8 mouse cellular contexts compared by ENCODE assay signal in the genomic region with DNA sequence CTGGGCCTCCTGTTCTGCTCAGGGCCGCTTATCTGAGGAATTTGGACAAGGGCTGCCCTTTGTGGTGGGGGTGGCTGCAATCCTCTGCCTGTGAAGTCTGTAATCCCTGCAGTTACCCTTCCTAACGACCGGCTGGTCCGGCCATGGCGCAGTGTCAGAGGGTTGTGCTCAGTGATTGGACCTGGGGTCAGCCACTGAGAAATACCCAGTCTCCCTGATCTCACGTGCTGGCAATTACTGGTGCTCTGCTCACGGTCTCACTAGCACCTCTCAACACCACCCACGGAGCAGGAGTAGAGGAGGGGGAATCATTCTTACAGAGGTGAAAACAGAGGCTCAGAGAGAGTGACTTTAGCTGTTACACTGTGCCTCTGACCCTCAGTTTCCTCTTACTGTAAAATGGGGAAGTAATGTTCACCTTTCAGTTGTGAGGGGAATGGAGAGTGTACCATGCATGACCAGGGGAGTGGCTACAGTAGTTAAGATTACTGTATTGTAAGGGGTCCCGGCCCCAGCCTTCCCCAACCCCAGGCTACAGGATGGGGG. TPM values are rescaled to one million over a fixed set of nuclear protein-coding genes. Genes with fewer than 3 reads are reported as not detected.
DNase-seq lines count a peak whose midpoint lies in the region; ATAC-seq and TF ChIP-seq lines count a peak whose summit lies in the region.

No protein-coding gene starts in this region.

- no peak for TF ChIP-seq CTCF in layer of hippocampus, adult 2 months (conservative IDR thresholded peaks at IDR 0.05)

- H3K36me3 ChIP-seq in embryonic facial prominence, embryonic 13.5 days: no peaks in the 10 kb centered on the region
- no peaks in the 10 kb centered on the region for H3K36me3 ChIP-seq in liver, embryonic 16.5 days (ENCODE audit: control insufficient read depth, insufficient read depth)

- H3K4me2 ChIP-seq in embryonic facial prominence, embryonic 13.5 days: peak overlapping the region; percentile 90
- H3K4me2 ChIP-seq in liver, embryonic 16.5 days (ENCODE audit: low read depth, low read length): peak overlapping the region; percentile 99

- no peaks in the 10 kb centered on the region for H3K9me3 ChIP-seq in embryonic facial prominence, embryonic 13.5 days
- H3K9me3 ChIP-seq in liver, embryonic 16.5 days (replicated peaks; ENCODE audit: control insufficient read depth, low read length): no peaks in the 10 kb centered on the region

- no peak for DNase-seq in layer of hippocampus, adult 2 months (ENCODE audit: low spot score in 2 of 2)
- no peak for DNase-seq in layer of hippocampus, adult 9-11 months
- peak; percentile 35 for DNase-seq in induced T-regulatory cell, adult 2 months (ENCODE audit: low read depth)
- peak; percentile 63 for DNase-seq in retina, postnatal 1 day
- no peak for DNase-seq in ovary, adult 18-20 months (ENCODE audit: low spot score)
- DNase-seq in layer of hippocampus, postnatal 25 days (ENCODE audit: extremely low spot score in 1 of 2, low spot score in 1 of 2): no peak

- H3K27ac ChIP-seq in layer of hippocampus, adult 2 months: peak overlapping the region; percentile 93
- H3K27ac ChIP-seq in embryonic facial prominence, embryonic 13.5 days: peak overlapping the region; percentile 98
- H3K27ac ChIP-seq in liver, embryonic 16.5 days (ENCODE audit: low read length): peak overlapping the region; percentile 74

- ATAC-seq in embryonic facial prominence, embryonic 13.5 days (ENCODE audit: insufficient number of reproducible peaks, insufficient read depth, low FRiP score, low TSS enrichment, low read depth): no peak
- no peak for ATAC-seq in liver, embryonic 16.5 days (ENCODE audit: low read depth)

- H3K27me3 ChIP-seq in embryonic facial prominence, embryonic 13.5 days: no peaks in the 10 kb centered on the region
- peaks cover 42% of the 10 kb centered on the region for H3K27me3 ChIP-seq in liver, embryonic 16.5 days (ENCODE audit: control insufficient read depth, insufficient read depth, low read depth, low read length)

- peaks cover 77% of the 10 kb centered on the region for H3K4me1 ChIP-seq in embryonic facial prominence, embryonic 13.5 days
- H3K4me1 ChIP-seq in liver, embryonic 16.5 days (ENCODE audit: control insufficient read depth, low read depth, low read length): peaks cover 29% of the 10 kb centered on the region

- H3K9ac ChIP-seq in embryonic facial prominence, embryonic 13.5 days: peak overlapping the region; percentile 94
- H3K9ac ChIP-seq in liver, embryonic 16.5 days (ENCODE audit: low read depth, low read length): peak overlapping the region; percentile 17; the same call in 1 of the 2 replicates

- WGBS in embryonic facial prominence, embryonic 13.5 days: 9% methylated on average over 9 of the region's 9 CpGs
- WGBS in liver, embryonic 16.5 days (ENCODE audit: insufficient replicate concordance): 9% methylated on average over 9 of the region's 9 CpGs

- H3K4me3 ChIP-seq in layer of hippocampus, adult 2 months: peak overlapping the region; percentile 98
- peak overlapping the region; percentile 92 for H3K4me3 ChIP-seq in embryonic facial prominence, embryonic 13.5 days
- H3K4me3 ChIP-seq in liver, embryonic 16.5 days (ENCODE audit: low read depth, low read length): peak overlapping the region; percentile 77

RNA-seq across cellular contexts. Expression of a gene that starts 2.3 kb away (rescaled TPM):
- total RNA-seq in layer of hippocampus, adult 2 months (2021): 10 to 100 TPM; 77.1 TPM
- 12.3 and 15.5 TPM in 2 replicates for polyA plus RNA-seq in embryonic facial prominence, embryonic 13.5 days (2015; fragmentation: Nextera tagmentation; extraction: Ambion mirVana)
- polyA plus RNA-seq in liver, embryonic 16.5 days (2015; fragmentation: Nextera tagmentation; extraction: Ambion mirVana): 1.6 TPM in 2 replicates
- total RNA-seq in layer of hippocampus, postnatal 25 days (2021): 10 to 100 TPM; 70.2 to 75.2 TPM

RNA-seq across cellular contexts. Expression of a gene that starts 33.2 kb away (rescaled TPM):
- total RNA-seq in layer of hippocampus, adult 2 months (2021): 10 to 100 TPM; 77.6 to 84.0 TPM
- polyA plus RNA-seq in embryonic facial prominence, embryonic 13.5 days (2015; fragmentation: Nextera tagmentation; extraction: Ambion mirVana): 112 and 116 TPM in 2 replicates
- 44.8 and 47.9 TPM in 2 replicates for polyA plus RNA-seq in liver, embryonic 16.5 days (2015; fragmentation: Nextera tagmentation; extraction: Ambion mirVana)
- 10 to 100 TPM; 74.0 to 80.4 TPM for total RNA-seq in layer of hippocampus, postnatal 25 days (2021)

RNA-seq across cellular contexts. Expression of a gene that starts 37.2 kb away (rescaled TPM):
- total RNA-seq in layer of hippocampus, adult 2 months (2021): 1 to 10 TPM; 4.4 to 5.0 TPM
- polyA plus RNA-seq in embryonic facial prominence, embryonic 13.5 days (2015; fragmentation: Nextera tagmentation; extraction: Ambion mirVana): 0.92 and 1.1 TPM in 2 replicates
- not detected in 2 replicates for polyA plus RNA-seq in liver, embryonic 16.5 days (2015; fragmentation: Nextera tagmentation; extraction: Ambion mirVana)
- 1 to 10 TPM; 4.0 to 4.1 TPM for total RNA-seq in layer of hippocampus, postnatal 25 days (2021)

RNA-seq across cellular contexts. Expression of a gene that starts 38.1 kb away (rescaled TPM):
- total RNA-seq in layer of hippocampus, adult 2 months (2021): under 1 TPM in 1 of 2 experiments, not detected in 1; 0.71 TPM
- 0.18 TPM in 1 of 2 replicates, not detected in the other for polyA plus RNA-seq in embryonic facial prominence, embryonic 13.5 days (2015; fragmentation: Nextera tagmentation; extraction: Ambion mirVana)
- 0.06 TPM in 1 of 2 replicates, not detected in the other for polyA plus RNA-seq in liver, embryonic 16.5 days (2015; fragmentation: Nextera tagmentation; extraction: Ambion mirVana)
- under 1 TPM in 1 of 2 experiments, not detected in 1; 0.33 TPM for total RNA-seq in layer of hippocampus, postnatal 25 days (2021)

RNA-seq across cellular contexts. Expression of a gene that starts 49.5 kb away (rescaled TPM):
- 10 to 100 TPM; 36.4 to 40.0 TPM for total RNA-seq in layer of hippocampus, adult 2 months (2021)
- polyA plus RNA-seq in embryonic facial prominence, embryonic 13.5 days (2015; fragmentation: Nextera tagmentation; extraction: Ambion mirVana): 33.1 and 34.7 TPM in 2 replicates
- polyA plus RNA-seq in liver, embryonic 16.5 days (2015; fragmentation: Nextera tagmentation; extraction: Ambion mirVana): 6.0 and 7.4 TPM in 2 replicates
- total RNA-seq in layer of hippocampus, postnatal 25 days (2021): 10 to 100 TPM; 41.4 to 48.8 TPM

Comparison
In these comparisons a context has a peak if more than half of its experiments do, and no peak if none do; other contexts are left out.
1. DNase-seq: peak in induced T-regulatory cell, adult 2 months (single experiment) and retina, postnatal 1 day (single experiment); none in layer of hippocampus, adult 2 months (0 of 2), layer of hippocampus, adult 9-11 months (single experiment), ovary, adult 18-20 months (single experiment) and layer of hippocampus, postnatal 25 days (0 of 2).
2. Peak in every context shown above with its lines, with median percentiles within 50 percentile points of each other: H3K27ac ChIP-seq and H3K4me3 ChIP-seq.